Mouse (Mus musculus) CH12.LX (cell line): Measurements from ENCODE around the gene Ucma. TPM values are rescaled to one million over a fixed set of nuclear protein-coding genes. Genes with fewer than 3 reads are reported as not detected.

Experiments used
- DNase-seq: peaks from one replicate; pipeline ENCODE4 v3.0.0-alpha.2; 2013; ENCODE audit errors: extremely low read depth
- H3K27ac ChIP-seq: 2 replicates; pipeline ENCODE4 v1.5.1; 2012; ENCODE audit warnings: low read depth, mild to moderate bottlenecking, control low read depth, moderate library complexity; ENCODE audit not compliant: insufficient read depth
- H3K27me3 ChIP-seq: replicated peaks from 2 replicates; pipeline ENCODE3; 2012; ENCODE audit warnings: inconsistent platforms
- H3K36me3 ChIP-seq, 2 experiments: replicated peaks in 1 of 2; 2 replicates each; pipeline versions ENCODE3 to v1.6.1; 2012; ENCODE audit warnings: inconsistent platforms in 1 of 2, low read length in 1 of 2, mild to moderate bottlenecking in 1 of 2, mixed read lengths in 1 of 2, moderate library complexity in 1 of 2; ENCODE audit not compliant: control insufficient read depth in 1 of 2, insufficient read depth in 1 of 2
- H3K4me1 ChIP-seq, 2 experiments: 2 replicates each; pipeline ENCODE4 v1.6.1; 2012; ENCODE audit warnings: inconsistent platforms in 1 of 2, moderate library complexity in 1 of 2; ENCODE audit not compliant: insufficient read depth in 2 of 2, control insufficient read depth in 1 of 2
- H3K4me2 ChIP-seq: 2 replicates; pipeline ENCODE4 v1.6.1; 2012; ENCODE audit warnings: low read depth, mild to moderate bottlenecking, control low read depth; ENCODE audit not compliant: poor library complexity, insufficient read depth, severe bottlenecking
- H3K4me3 ChIP-seq, 3 experiments: fragments of 150-350 bp in 1 of 3; sonication (generic) in 1 of 3; replicated peaks in 1 of 3; 2 replicates each; pipeline versions ENCODE3 to v1.5.1; 2011 to 2012; ENCODE audit warnings: low read depth in 2 of 3, low read length in 2 of 3, mild to moderate bottlenecking in 2 of 3, moderate library complexity in 2 of 3, control low read depth in 1 of 3, improper control_type of control experiment in 1 of 3, inconsistent platforms in 1 of 3, mixed read lengths in 1 of 3; ENCODE audit not compliant: poor library complexity in 1 of 3
- H3K79me2 ChIP-seq: replicated peaks from 2 replicates; pipeline ENCODE4 v1.6.1; 2012; ENCODE audit warnings: mild to moderate bottlenecking, moderate library complexity; ENCODE audit not compliant: control insufficient read depth, poor library complexity, insufficient read depth, severe bottlenecking; ENCODE audit errors: extremely low read depth
- H3K9ac ChIP-seq: 2 replicates; pipeline ENCODE4 v1.6.1; 2012; ENCODE audit warnings: low read depth, mild to moderate bottlenecking, control low read depth, moderate library complexity; ENCODE audit not compliant: insufficient read depth
- H3K9me3 ChIP-seq: replicated peaks from 2 replicates; pipeline ENCODE3; 2012; ENCODE audit warnings: low read length, inconsistent platforms, mixed read lengths
- CHD1 ChIP-seq: IDR thresholded peaks from 2 replicates; pipeline ENCODE4 v1.6.1; 2012; ENCODE audit warnings: low read depth, low read length, improper control_type of control experiment, inconsistent platforms
- CTCF ChIP-seq, 2 experiments: IDR thresholded peaks in 1 of 2; conservative IDR thresholded peaks in 1 of 2; 2 replicates each; pipeline ENCODE4 v1.5.1; 2011 to 2012; ENCODE audit warnings: low read depth in 2 of 2, low read length in 2 of 2, improper control_type of control experiment in 1 of 2, inconsistent platforms in 1 of 2, mild to moderate bottlenecking in 1 of 2, moderate library complexity in 1 of 2
- EP300 ChIP-seq: IDR thresholded peaks from 2 replicates; pipeline ENCODE4 v1.6.1; 2011; ENCODE audit warnings: low read length, improper control_type of control experiment
- GABPA ChIP-seq: IDR thresholded peaks from 2 replicates; pipeline ENCODE4 v1.6.1; 2012; ENCODE audit warnings: low read depth, low read length, improper control_type of control experiment, inconsistent platforms; ENCODE audit not compliant: insufficient replicate concordance
- HCFC1 ChIP-seq: IDR thresholded peaks from 2 replicates; pipeline ENCODE4 v1.6.1; 2012; ENCODE audit warnings: low read depth, mild to moderate bottlenecking, inconsistent platforms, low read length, improper control_type of control experiment
- JUN ChIP-seq: IDR thresholded peaks from 2 replicates; pipeline ENCODE4 v1.6.1; 2011; ENCODE audit warnings: low read depth, mild to moderate bottlenecking, low read length, improper control_type of control experiment, moderate library complexity; ENCODE audit not compliant: insufficient read depth
- MAZ ChIP-seq: IDR thresholded peaks from 2 replicates; pipeline ENCODE4 v1.6.1; 2012; ENCODE audit warnings: low read depth, mild to moderate bottlenecking, inconsistent platforms, low read length, improper control_type of control experiment, moderate library complexity
- MEF2A ChIP-seq: IDR thresholded peaks from 2 replicates; pipeline ENCODE4 v1.6.1; 2014; ENCODE audit warnings: low read depth, mild to moderate bottlenecking, inconsistent platforms, low read length, improper control_type of control experiment, borderline replicate concordance
- MXI1 ChIP-seq: IDR thresholded peaks from 2 replicates; pipeline ENCODE4 v1.6.1; 2011; ENCODE audit warnings: mild to moderate bottlenecking, low read depth, low read length, improper control_type of control experiment
- MYC ChIP-seq: IDR thresholded peaks from 2 replicates; pipeline ENCODE4 v1.6.1; 2011; ENCODE audit warnings: low read depth, mild to moderate bottlenecking, improper control_type of control experiment, low read length
- PAX5 ChIP-seq: IDR thresholded peaks from 2 replicates; pipeline ENCODE4 v1.6.1; 2012; ENCODE audit warnings: low read length, inconsistent platforms, mixed read lengths
- POLR2A ChIP-seq: IDR thresholded peaks from 2 replicates; pipeline ENCODE4 v1.6.1; 2011; ENCODE audit warnings: low read depth, mild to moderate bottlenecking, improper control_type of control experiment, low read length
- POLR2AphosphoS2 ChIP-seq: IDR thresholded peaks from 2 replicates; pipeline ENCODE4 v1.6.1; 2011; ENCODE audit warnings: low read depth, low read length, improper control_type of control experiment
- RAD21 ChIP-seq: IDR thresholded peaks from 2 replicates; pipeline ENCODE4 v1.6.1; 2011; ENCODE audit warnings: low read depth, mild to moderate bottlenecking, low read length, improper control_type of control experiment, moderate library complexity
- SIN3A ChIP-seq: IDR thresholded peaks from 2 replicates; pipeline ENCODE4 v1.6.1; 2012; ENCODE audit warnings: low read length, improper control_type of control experiment, inconsistent platforms
- SMC3 ChIP-seq: IDR thresholded peaks from 2 replicates; pipeline ENCODE4 v1.6.1; 2011; ENCODE audit warnings: low read depth, low read length, improper control_type of control experiment
- USF1 ChIP-seq: IDR thresholded peaks from 2 replicates; pipeline ENCODE4 v1.6.1; 2014; ENCODE audit warnings: low read depth, mild to moderate bottlenecking, inconsistent platforms, low read length, improper control_type of control experiment
- USF2 ChIP-seq: conservative IDR thresholded peaks from 2 replicates; pipeline ENCODE4 v1.6.1; 2011; ENCODE audit warnings: low read depth, low read length, improper control_type of control experiment
- ZMIZ1 ChIP-seq: IDR thresholded peaks from 2 replicates; pipeline ENCODE4 v1.6.1; 2012; ENCODE audit warnings: low read depth, mild to moderate bottlenecking, inconsistent platforms, low read length, improper control_type of control experiment
- ZNF384 ChIP-seq: IDR thresholded peaks from 2 replicates; pipeline ENCODE4 v1.6.1; 2012; ENCODE audit warnings: low read depth, low read length, improper control_type of control experiment, inconsistent platforms
- dilution Hi-C: fragments of 300-500 bp; cut with MboI; formaldehyde crosslinking; loops from 2 replicates; pipeline ENCODE4 v1.14.3; 2020; ENCODE audit warnings: low sequenced_read_pairs; ENCODE audit not compliant: extremely low pct_unique_long_range_greater_than_20kb, extremely low pct_ligation_motif_present
- in situ Hi-C: fragments of 300-500 bp; cut with MboI; formaldehyde crosslinking; loops from 3 replicates; pipeline ENCODE4 v1.14.3; 2019; ENCODE audit warnings: low sequenced_read_pairs, low pct_ligation_motif_present, low pct_unique_long_range_greater_than_20kb, mixed read lengths
- polyA plus RNA-seq: library from polyadenylated mRNA; unstranded; fragments of >175 nt; gene quantifications from 2 replicates; pipeline ENCODE4 v1.2.1, GENCODE M21; 2012; ENCODE audit warnings: low read depth; ENCODE audit not compliant: insufficient read length
- total RNA-seq, 2 experiments: library from RNA; depleted of rRNA; stranded (reverse); fragments of 300-350 nt in 1 of 2; fragments of >200 nt in 1 of 2; gene quantifications; 2 replicates each; pipeline ENCODE4 v1.2.3; 2012 to 2014

Gene Ucma
- total and polyA plus RNA-seq, 3 experiments = not detected

- in situ Hi-C loops (no loop called here), dilution Hi-C loops (no loop called here)
- Histone ChIP-seq H3K4me3 (no peak overlapping the region), H3K79me2 (no peaks in the 10 kb centered on the region), H3K4me2 (no peak overlapping the region), H3K36me3 (no peaks in the 10 kb centered on the region), H3K9ac (no peak overlapping the region), H3K4me1 (peaks cover 0 to 5% of the 10 kb centered on the region in 2 experiments; a peak in 2 of 4 replicates), H3K27ac (no peak overlapping the region), H3K27me3 (no peaks in the 10 kb centered on the region), H3K9me3 (no peaks in the 10 kb centered on the region)
- DNase-seq = no peak
- no peak for TF ChIP-seq SMC3
- no peak for TF ChIP-seq MAZ
- no peak for TF ChIP-seq MXI1
- TF ChIP-seq MYC = no peak
- no peak for TF ChIP-seq RAD21
- no peak for TF ChIP-seq GABPA
- TF ChIP-seq HCFC1 = no peak
- no peak for TF ChIP-seq USF2
- no peak for TF ChIP-seq SIN3A
- TF ChIP-seq JUN = no peak
- no peak for TF ChIP-seq PAX5
- TF ChIP-seq ZNF384 = no peak
- TF ChIP-seq MEF2A = no peak
- TF ChIP-seq CHD1 = no peak
Measured at GRCm38 (mm10) chr2:4978091-4978490, 2.2 kb downstream of the Ucma start.

DNA sequence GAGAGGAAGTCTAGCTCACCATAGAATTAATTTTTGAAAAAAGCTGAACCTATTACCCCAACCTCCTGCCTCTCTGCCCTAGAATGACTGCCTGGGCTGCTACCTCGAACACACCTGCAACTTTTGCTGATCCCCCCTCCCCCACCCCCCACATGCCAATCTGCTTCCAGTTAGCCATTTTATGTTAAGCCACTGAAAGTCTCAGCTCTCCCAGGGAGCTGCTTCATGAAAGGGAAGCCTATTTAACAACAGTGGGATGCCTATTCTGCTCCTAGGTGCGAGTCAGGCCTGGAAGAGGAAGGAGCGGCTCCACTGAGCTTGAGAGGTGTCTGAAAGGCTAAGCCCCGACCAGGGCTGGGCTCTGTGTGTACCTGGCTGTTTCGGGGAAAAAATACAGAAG lies 8.1 kb downstream of the Ucma start:
- Histone ChIP-seq H3K27ac (no peak overlapping the region), H3K4me3 (no peak overlapping the region), H3K36me3 (peaks cover 0 to 14% of the 10 kb centered on the region in 2 experiments), H3K9me3 (no peaks in the 10 kb centered on the region), H3K79me2 (no peaks in the 10 kb centered on the region), H3K9ac (no peak overlapping the region), H3K4me1 (peaks cover 0 to 22% of the 10 kb centered on the region in 2 experiments; a peak in 2 of 4 replicates), H3K4me2 (no peak overlapping the region), H3K27me3 (no peaks in the 10 kb centered on the region)
- dilution Hi-C loops (no loop called here), in situ Hi-C loops (no loop called here)
- DNase-seq = no peak
- no peak for TF ChIP-seq USF1
- TF ChIP-seq SMC3 = no peak
- no peak for TF ChIP-seq ZNF384
- no peak for TF ChIP-seq JUN
- TF ChIP-seq POLR2A = no peak
- TF ChIP-seq CTCF (conservative IDR thresholded peaks at IDR 0.05 in 1 of 2, IDR thresholded peaks at IDR 0.05 in 1 of 2; ENCODE audit: low read depth in 2 of 2, low read length in 2 of 2) = no peak
- TF ChIP-seq ZMIZ1 = no peak
- no peak for TF ChIP-seq POLR2AphosphoS2
- no peak for TF ChIP-seq EP300
